Mouse (Mus musculus) lung, postnatal 36 days (tissue): ENCODE results near the gene Crygd.
A peak's percentile ranks its signal among the peaks of the same experiment; 100 is the strongest.
"Not testable (repeated sequence)": the region's sequence is repeated elsewhere in the genome, so short reads cannot be mapped to it uniquely, and the experiment has no call there.

Experiments
- DNase-seq: peaks from one replicate; pipeline ENCODE4 v3.0.0; 2022; ENCODE audit warnings: mixed read lengths

Gene Crygd

GRCm38 (mm10) chr1:65063352-65063751, at the start of gene Crygd:
Gene Crygd (minus strand): TSS chr1:65063452.
- DNase-seq = no peak

GRCm38 (mm10) chr1:65112807-65113196, 49.5 kb upstream of the Crygd start:
- peak; percentile 57 for DNase-seq

GRCm38 (mm10) chr1:65112031-65112806, 49.0 kb upstream of the Crygd start:
- DNase-seq = peak; percentile 90

- no peak for DNase-seq
Observed at GRCm38 (mm10) chr1:65109756-65110435, 46.6 kb upstream of the Crygd start.

- DNase-seq = no peak
Observed at GRCm38 (mm10) chr1:65109196-65109595, 45.9 kb upstream of the Crygd start.

GRCm38 (mm10) chr1:65107654-65108279, 44.5 kb upstream of the Crygd start:
- DNase-seq = no peak

GRCm38 (mm10) chr1:65103273-65103672, 40.0 kb upstream of the Crygd start, which contains the start of gene Cryga:
Gene Cryga (minus strand): TSS chr1:65103373.
- no peak for DNase-seq

- DNase-seq = no peak
Observed at GRCm38 (mm10) chr1:65096953-65097352, 33.7 kb upstream of the Crygd start.

GRCm38 (mm10) chr1:65091566-65091965, 28.3 kb upstream of the Crygd start:
- no peak for DNase-seq

- peak; percentile 86 for DNase-seq
Observed at GRCm38 (mm10) chr1:65090370-65090769, 27.1 kb upstream of the Crygd start.

GRCm38 (mm10) chr1:65088567-65089356, 25.5 kb upstream of the Crygd start:
- DNase-seq = peak; percentile 27

GRCm38 (mm10) chr1:65082188-65082587, 18.9 kb upstream of the Crygd start, which contains the start of gene Crygb:
Gene Crygb (minus strand): TSS chr1:65082288.
- DNase-seq = no peak

GRCm38 (mm10) chr1:65075607-65076006, 12.4 kb upstream of the Crygd start:
- peak; percentile 1 for DNase-seq

GRCm38 (mm10) chr1:65073589-65073988, 10.3 kb upstream of the Crygd start, which contains the start of gene Crygc:
Gene Crygc (minus strand): TSS chr1:65073689.
- DNase-seq = no peak

GRCm38 (mm10) chr1:65067842-65068241, 4.6 kb upstream of the Crygd start:
- no peak for DNase-seq

- no peak for DNase-seq
Observed at GRCm38 (mm10) chr1:65064201-65064600, 949 bp upstream of the Crygd start.

GRCm38 (mm10) chr1:65052140-65052539, 11.1 kb downstream of the Crygd start:
- DNase-seq = no peak

- DNase-seq = no peak
Observed at GRCm38 (mm10) chr1:65051696-65052095, 11.6 kb downstream of the Crygd start.

GRCm38 (mm10) chr1:65050952-65051351, 12.3 kb downstream of the Crygd start, which contains the start of gene Cryge:
Gene Cryge (minus strand): TSS chr1:65051149.
- DNase-seq = not testable (repeated sequence)

- DNase-seq = peak; percentile 4
Observed at GRCm38 (mm10) chr1:65048781-65049180, 14.5 kb downstream of the Crygd start.

- peak; percentile 40 for DNase-seq
Observed at GRCm38 (mm10) chr1:65046401-65047109, 16.7 kb downstream of the Crygd start.

GRCm38 (mm10) chr1:65043433-65043832, 19.8 kb downstream of the Crygd start:
- DNase-seq = no peak
